Mouse (Mus musculus) v-Abl transformed pro-B cells (cell line): ENCODE measurements around the gene 1700015F17Rik.

Experiments
- in situ Hi-C, 2 experiments: fragments of 400-800 bp; cut with MboI; formaldehyde crosslinking; loops; one replicate each; pipeline ENCODE4 v1.15.1; 2025; ENCODE audit not compliant: unreplicated experiment in 2 of 2

Gene 1700015F17Rik

GRCm38 (mm10) chr5:5479043-5479442, at the start of gene 1700015F17Rik:
Gene 1700015F17Rik (minus strand): TSS chr5:5479143.
- in situ Hi-C loops, result no loop called here

- in situ Hi-C loops, result no loop called here
Measured at GRCm38 (mm10) chr5:5515411-5515810, 36.5 kb upstream of the 1700015F17Rik start.

- in situ Hi-C loops, result no loop called here
Measured at GRCm38 (mm10) chr5:5514196-5515076, 35.5 kb upstream of the 1700015F17Rik start, which contains the start of gene Cldn12. Gene Cldn12 (minus strand): TSS chr5:5514958.

GRCm38 (mm10) chr5:5511401-5511800, 32.5 kb upstream of the 1700015F17Rik start:
- in situ Hi-C loops, result no loop called here

- in situ Hi-C loops, result no loop called here
Measured at GRCm38 (mm10) chr5:5510989-5511388, 32.0 kb upstream of the 1700015F17Rik start.

- in situ Hi-C loops, result no loop called here
Measured at GRCm38 (mm10) chr5:5510304-5510887, 31.5 kb upstream of the 1700015F17Rik start.

GRCm38 (mm10) chr5:5508231-5508630, 29.3 kb upstream of the 1700015F17Rik start:
- in situ Hi-C loops, result no loop called here

- in situ Hi-C loops, result no loop called here
Measured at GRCm38 (mm10) chr5:5507701-5508225, 28.8 kb upstream of the 1700015F17Rik start.

GRCm38 (mm10) chr5:5504456-5504855, 25.5 kb upstream of the 1700015F17Rik start:
- in situ Hi-C loops, result no loop called here

GRCm38 (mm10) chr5:5503381-5503780, 24.4 kb upstream of the 1700015F17Rik start:
- in situ Hi-C loops, result no loop called here

- in situ Hi-C loops, result no loop called here
Measured at GRCm38 (mm10) chr5:5501583-5501982, 22.6 kb upstream of the 1700015F17Rik start.

GRCm38 (mm10) chr5:5496393-5496792, 17.4 kb upstream of the 1700015F17Rik start:
- in situ Hi-C loops, result loop anchor here (5.0 to 10.0 kb wide), 2 partner anchors 256 to 258 kb away; no protein-coding TSS in a partner anchor

GRCm38 (mm10) chr5:5495042-5495441, 16.1 kb upstream of the 1700015F17Rik start:
- in situ Hi-C loops, result loop anchor here (5.0 to 10.0 kb wide), 2 partner anchors 257 to 260 kb away; no protein-coding TSS in a partner anchor

- in situ Hi-C loops, result loop anchor here (5.0 to 10.0 kb wide), 2 partner anchors 258 to 260 kb away; no protein-coding TSS in a partner anchor
Measured at GRCm38 (mm10) chr5:5494269-5495005, 15.5 kb upstream of the 1700015F17Rik start.

- in situ Hi-C loops, result loop anchor here in 1 of 2 experiments (10.0 kb wide), 1 partner anchor 263 kb away; no protein-coding TSS in a partner anchor
Measured at GRCm38 (mm10) chr5:5492163-5492562, 13.2 kb upstream of the 1700015F17Rik start.

GRCm38 (mm10) chr5:5486071-5486470, 7.1 kb upstream of the 1700015F17Rik start:
- in situ Hi-C loops, result loop anchor here in 1 of 2 experiments (10.0 kb wide), 1 partner anchor 521 kb away; no protein-coding TSS in a partner anchor

GRCm38 (mm10) chr5:5483254-5483858, 4.4 kb upstream of the 1700015F17Rik start:
- in situ Hi-C loops, result loop anchor here in 1 of 2 experiments (10.0 kb wide), 1 partner anchor 519 kb away; no protein-coding TSS in a partner anchor

GRCm38 (mm10) chr5:5481662-5482061, 2.7 kb upstream of the 1700015F17Rik start:
- in situ Hi-C loops, result loop anchor here in 1 of 2 experiments (10.0 kb wide), 1 partner anchor 517 kb away; no protein-coding TSS in a partner anchor

GRCm38 (mm10) chr5:5476133-5476532, 2.8 kb downstream of the 1700015F17Rik start:
- in situ Hi-C loops, result no loop called here

- in situ Hi-C loops, result no loop called here
Measured at GRCm38 (mm10) chr5:5465256-5465655, 13.7 kb downstream of the 1700015F17Rik start.
